Mouse (Mus musculus) stomach, embryonic 16.5 days (tissue): Measurements from ENCODE around the gene Morn4. TPM values are rescaled to one million over a fixed set of nuclear protein-coding genes. Genes with fewer than 3 reads are reported as not detected.

Source experiments
- ATAC-seq: fragments of 200-750 bp; cut with Nextera tagmentation; 2 replicates; pipeline ENCODE4 v1.8.0; 2017; ENCODE audit warnings: moderate number of reproducible peaks, moderate TSS enrichment; ENCODE audit not compliant: insufficient read depth, low FRiP score
- H3K27ac ChIP-seq: fragments of 300-500 bp; sonication (generic); 2 replicates; pipeline ENCODE4 v1.5.1; 2014; ENCODE audit warnings: low read length
- H3K27me3 ChIP-seq: fragments of 300-500 bp; sonication (generic); 2 replicates; pipeline ENCODE4 v1.6.1; 2014; ENCODE audit warnings: low read length, control low read depth, mixed read lengths; ENCODE audit not compliant: control insufficient read depth, insufficient read depth
- H3K36me3 ChIP-seq: fragments of 300-500 bp; sonication (generic); 2 replicates; pipeline ENCODE4 v1.6.1; 2014; ENCODE audit warnings: low read length; ENCODE audit not compliant: control insufficient read depth, insufficient read depth
- H3K4me1 ChIP-seq: fragments of 300-500 bp; sonication (generic); 2 replicates; pipeline ENCODE4 v1.6.1; 2014; ENCODE audit warnings: low read length, control low read depth, mixed read lengths; ENCODE audit not compliant: control insufficient read depth, insufficient read depth
- H3K4me2 ChIP-seq: fragments of 300-500 bp; sonication (generic); 2 replicates; pipeline ENCODE4 v1.6.1; 2014; ENCODE audit warnings: low read depth, low read length, mixed read lengths
- H3K4me3 ChIP-seq: fragments of 300-500 bp; sonication (generic); replicated peaks from 2 replicates; pipeline ENCODE4 v1.5.1; 2014; ENCODE audit warnings: mild to moderate bottlenecking, low read length
- H3K9ac ChIP-seq: fragments of 300-500 bp; sonication (generic); 2 replicates; pipeline ENCODE4 v1.6.1; 2014; ENCODE audit warnings: low read length
- H3K9me3 ChIP-seq: fragments of 300-500 bp; sonication (generic); replicated peaks from 2 replicates; pipeline ENCODE4 v1.6.1; 2016; ENCODE audit warnings: low read length, control low read depth; ENCODE audit not compliant: control insufficient read depth
- WGBS: fragments of 180-500 bp; shearing (Covaris S2); extraction: QIAGEN DNeasy Blood & Tissue Kit; methylation state at CpG from one replicate; pipeline ENCODE4 v1.1.7; 2014; 5-methylcytosine and 5-hydroxymethylcytosine counted together
- polyA plus RNA-seq: library from polyadenylated mRNA; unstranded; fragments of >200 nt; fragmentation: Nextera tagmentation; extraction: Ambion mirVana; gene quantifications from 2 replicates; pipeline ENCODE4 v1.2.1, GENCODE M21; 2015

The Morn4 gene
- polyA plus RNA-seq, 1 experiment from 2014 or later: 16.0 TPM

DNA sequence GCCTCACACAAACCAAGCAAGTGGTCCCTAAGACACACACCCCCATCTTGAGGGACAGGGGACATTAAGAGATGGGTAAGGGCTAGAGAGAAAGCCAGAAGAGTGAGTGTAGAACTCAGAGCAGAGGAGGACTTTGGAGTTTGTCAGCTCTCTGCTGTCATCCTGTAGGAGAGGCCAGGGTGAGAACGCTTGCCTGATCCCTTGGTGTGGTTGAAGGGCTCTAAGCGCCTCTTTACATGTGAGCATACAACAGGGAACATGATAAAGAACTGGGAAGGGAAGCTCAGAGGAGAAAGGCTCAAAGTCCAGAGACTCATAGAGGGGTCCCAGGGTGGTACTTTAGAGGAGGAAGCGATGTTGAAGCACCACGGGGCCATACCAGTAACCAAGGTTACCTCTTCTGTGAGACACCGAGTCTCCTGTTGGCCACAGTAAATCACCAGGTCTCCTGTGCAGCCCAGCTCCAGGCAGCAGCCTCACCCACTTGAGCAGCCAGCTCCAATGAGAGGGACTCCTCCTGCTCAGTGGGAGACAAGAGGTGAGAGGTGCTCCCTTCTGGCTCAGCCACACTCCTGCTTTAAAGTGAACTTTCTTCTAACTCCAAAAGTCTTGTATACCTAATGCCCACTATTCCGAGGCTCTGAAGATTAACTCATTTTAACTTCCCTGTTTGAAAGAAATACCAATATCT, 29.3 kb downstream of the Morn4 start:
- WGBS: 68% methylated on average over 6 of the region's 6 CpGs
- H3K36me3 ChIP-seq: no peaks in the 10 kb centered on the region
- no peaks in the 10 kb centered on the region for H3K27me3 ChIP-seq
- H3K4me1 ChIP-seq: no peaks in the 10 kb centered on the region
- no peak for ATAC-seq
- no peak overlapping the region for H3K4me2 ChIP-seq
- no peak overlapping the region for H3K4me3 ChIP-seq
- no peaks in the 10 kb centered on the region for H3K9me3 ChIP-seq
- no peak overlapping the region for H3K9ac ChIP-seq
- no peak overlapping the region for H3K27ac ChIP-seq

DNA sequence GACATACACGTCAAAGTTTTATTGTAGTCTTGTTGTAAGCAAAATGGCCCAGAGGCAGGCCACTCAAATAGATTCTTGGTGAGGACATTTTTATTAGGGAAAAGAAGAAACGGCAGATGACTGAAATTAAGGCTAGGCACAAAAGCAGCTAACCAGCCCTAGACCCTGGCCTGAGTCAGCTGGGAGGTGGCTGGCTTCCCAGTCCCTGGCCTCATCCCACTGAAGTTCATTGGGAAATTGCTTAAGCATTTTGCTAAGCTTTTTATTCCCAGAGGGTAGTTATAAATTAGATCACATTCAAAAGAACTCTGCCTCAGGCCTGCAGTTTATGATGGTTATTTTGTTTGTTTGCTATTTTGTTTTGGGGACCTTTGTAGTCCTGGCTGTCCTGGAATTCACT, 30.3 kb downstream of the Morn4 start:
- Histone ChIP-seq H3K4me2 (no peak overlapping the region), H3K36me3 (no peaks in the 10 kb centered on the region), H3K4me3 (no peak overlapping the region), H3K9ac (no peak overlapping the region), H3K27me3 (no peaks in the 10 kb centered on the region), H3K4me1 (no peaks in the 10 kb centered on the region), H3K9me3 (no peaks in the 10 kb centered on the region), H3K27ac (no peak overlapping the region)
- WGBS: 84% methylated on average over 2 of the region's 2 CpGs
- no peak for ATAC-seq

- Histone ChIP-seq H3K4me3 (no peak overlapping the region), H3K9ac (no peak overlapping the region), H3K27me3 (no peaks in the 10 kb centered on the region), H3K9me3 (no peaks in the 10 kb centered on the region), H3K4me2 (no peak overlapping the region), H3K27ac (no peak overlapping the region), H3K36me3 (no peaks in the 10 kb centered on the region), H3K4me1 (no peaks in the 10 kb centered on the region)
- 73% methylated on average over 6 of the region's 6 CpGs for WGBS
- ATAC-seq: no peak
Measured at GRCm38 (mm10) chr19:42054255-42054654, 31.9 kb downstream of the Morn4 start.

GRCm38 (mm10) chr19:42051948-42052347, 34.2 kb downstream of the Morn4 start, which contains the start of gene 4933411K16Rik:
TSS of gene 4933411K16Rik (plus strand) at chr19:42052248.
- Histone ChIP-seq H3K4me3 (no peak within 1 kb of the TSS), H3K4me2 (no peak within 1 kb of the TSS), H3K4me1 (no peaks in the 10 kb centered on the region), H3K36me3 (no peaks in the 10 kb centered on the region), H3K27ac (no peak within 1 kb of the TSS), H3K9me3 (no peaks in the 10 kb centered on the region), H3K9ac (no peak within 1 kb of the TSS), H3K27me3 (no peaks in the 10 kb centered on the region)
- ATAC-seq: no peak
- WGBS: 74% methylated on average over 4 of the region's 4 CpGs

GRCm38 (mm10) chr19:42051351-42051750, 34.8 kb downstream of the Morn4 start:
- Histone ChIP-seq H3K9ac (no peak overlapping the region), H3K4me2 (no peak overlapping the region), H3K9me3 (no peaks in the 10 kb centered on the region), H3K36me3 (no peaks in the 10 kb centered on the region), H3K27me3 (no peaks in the 10 kb centered on the region), H3K4me3 (no peak overlapping the region), H3K4me1 (no peaks in the 10 kb centered on the region), H3K27ac (no peak overlapping the region)
- 86% methylated on average over 3 of the region's 3 CpGs for WGBS
- ATAC-seq: no peak

DNA sequence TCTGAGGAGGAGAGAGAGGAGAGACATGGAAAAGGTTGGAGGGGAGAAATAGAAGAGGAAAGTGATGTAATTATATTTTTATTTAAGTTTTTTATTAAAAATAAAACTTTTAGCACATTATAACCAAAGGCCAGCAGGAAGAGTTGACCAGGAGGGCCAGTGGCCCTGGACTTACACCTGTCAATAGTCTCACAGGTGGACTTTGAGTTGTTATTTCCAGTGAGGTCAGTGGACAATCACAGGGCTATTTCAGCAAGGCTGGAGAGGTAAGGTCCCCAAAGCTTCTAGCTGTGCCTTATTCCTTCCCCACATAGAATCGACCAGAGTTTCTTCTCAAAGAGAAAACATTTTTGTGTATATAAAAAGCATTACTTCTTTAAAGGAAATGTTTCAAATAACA, 35.9 kb downstream of the Morn4 start:
- no peak overlapping the region for H3K4me3 ChIP-seq
- H3K9me3 ChIP-seq: no peaks in the 10 kb centered on the region
- no peak overlapping the region for H3K4me2 ChIP-seq
- H3K9ac ChIP-seq: no peak overlapping the region
- no peaks in the 10 kb centered on the region for H3K36me3 ChIP-seq
- H3K27me3 ChIP-seq: no peaks in the 10 kb centered on the region
- no peak for ATAC-seq
- 80% methylated on average over 1 of the region's 1 CpGs for WGBS
- H3K4me1 ChIP-seq: peaks cover 8% of the 10 kb centered on the region; the same call in 1 of the 2 replicates
- no peak overlapping the region for H3K27ac ChIP-seq

DNA sequence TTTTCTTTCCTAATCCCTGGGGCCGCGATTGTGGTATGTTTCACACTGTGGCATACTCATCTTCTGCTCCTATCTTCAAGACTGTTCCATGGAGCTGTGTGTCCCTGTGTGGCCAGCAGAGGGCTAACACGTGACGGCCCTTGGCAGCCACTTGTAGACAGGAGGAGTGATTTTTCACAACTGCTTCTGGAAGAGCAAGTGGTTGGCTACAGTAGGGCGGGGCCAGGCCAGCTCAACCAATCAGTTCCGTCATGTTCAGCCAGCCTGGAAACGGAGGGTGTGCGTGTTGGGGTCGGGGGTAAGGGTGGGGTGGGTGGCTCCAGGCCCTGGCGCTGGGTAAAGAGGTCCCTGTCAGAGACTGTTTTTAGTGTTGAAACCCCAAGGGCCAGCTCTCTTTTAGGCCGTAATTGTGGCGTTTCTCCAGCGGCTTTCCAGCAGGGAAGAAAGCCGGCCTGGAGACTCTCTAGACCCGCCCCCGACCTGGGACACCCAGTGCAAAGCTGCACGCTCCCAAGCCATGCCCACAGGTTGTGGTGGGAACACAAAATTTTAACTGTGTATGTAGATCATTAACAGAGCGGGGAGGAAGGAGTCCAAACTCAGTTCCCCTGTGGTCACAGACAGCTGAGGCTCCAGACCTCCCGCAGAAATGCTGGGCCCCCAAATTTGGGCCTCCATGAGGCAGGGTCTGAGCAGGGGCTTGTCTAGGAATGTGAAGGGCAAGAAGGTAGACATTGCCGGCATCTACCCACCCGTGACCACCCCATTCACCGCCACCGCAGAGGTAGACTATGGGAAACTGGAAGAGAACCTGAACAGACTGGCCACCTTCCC, 40.7 kb downstream of the Morn4 start, which contains the start of gene Hoga1:
Hoga1 (plus strand) TSS at position 342 of the 834 bp plus-strand sequence.
- Histone ChIP-seq H3K27ac (no peak within 1 kb of the TSS), H3K4me2 (peak within 1 kb of the TSS; percentile 73)
- peak; percentile 91 for ATAC-seq

DNA sequence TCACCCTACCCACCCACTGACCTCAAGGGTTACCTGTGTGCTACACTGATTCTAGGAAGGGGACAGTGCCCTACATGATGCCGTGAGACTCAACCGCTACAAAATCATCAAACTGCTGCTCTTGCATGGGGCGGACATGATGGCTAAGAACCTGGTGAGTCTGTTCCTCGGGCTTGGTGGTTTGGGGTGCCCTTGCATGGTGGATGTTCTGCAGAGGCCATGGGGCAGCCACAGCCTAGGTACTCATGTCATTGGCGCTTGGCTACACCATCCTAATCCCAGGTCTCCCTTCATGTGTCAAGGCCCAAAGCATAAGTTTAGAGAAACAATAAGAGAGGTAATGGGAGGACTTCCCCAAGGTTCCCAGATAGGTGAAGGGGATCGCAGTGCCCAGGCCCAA, 42.2 kb downstream of the Morn4 start:
- 94% methylated on average over 6 of the region's 6 CpGs for WGBS

More for the DNA sequence above, 40.7 kb downstream of the Morn4 start, which contains the start of gene Hoga1:
- Histone ChIP-seq H3K9ac (peak within 1 kb of the TSS; percentile 58), H3K4me3 (peak within 1 kb of the TSS; percentile 42), H3K4me1 (peaks cover 8% of the 10 kb centered on the region; the same call in 1 of the 2 replicates), H3K27me3 (no peaks in the 10 kb centered on the region), H3K9me3 (no peaks in the 10 kb centered on the region), H3K36me3 (no peaks in the 10 kb centered on the region)
- WGBS: 19% methylated on average over 23 of the region's 23 CpGs

GRCm38 (mm10) chr19:42038310-42038709, 47.8 kb downstream of the Morn4 start:
- no peak for ATAC-seq
- H3K9me3 ChIP-seq: no peaks in the 10 kb centered on the region
- H3K9ac ChIP-seq: no peak overlapping the region
- no peak overlapping the region for H3K4me3 ChIP-seq
- WGBS: 84% methylated on average over 12 of the region's 12 CpGs
- no peaks in the 10 kb centered on the region for H3K27me3 ChIP-seq
- no peak overlapping the region for H3K4me2 ChIP-seq
- H3K36me3 ChIP-seq: 0 out of 2 replicates have a peak, but pooled peaks cover 7% of the 10 kb centered on the region
- peaks cover 16% of the 10 kb centered on the region; the same call in 1 of the 2 replicates for H3K4me1 ChIP-seq
- H3K27ac ChIP-seq: no peak overlapping the region

More for the DNA sequence above, 42.2 kb downstream of the Morn4 start:
- no peak overlapping the region for H3K27ac ChIP-seq
- peaks cover 8% of the 10 kb centered on the region; the same call in 1 of the 2 replicates for H3K4me1 ChIP-seq
- H3K9ac ChIP-seq: no peak overlapping the region
- H3K4me3 ChIP-seq: no peak overlapping the region
- H3K9me3 ChIP-seq: no peaks in the 10 kb centered on the region
- H3K36me3 ChIP-seq: no peaks in the 10 kb centered on the region
- no peaks in the 10 kb centered on the region for H3K27me3 ChIP-seq
- no peak for ATAC-seq
- no peak overlapping the region for H3K4me2 ChIP-seq
